ENCODE assay signal across 10 mouse cellular contexts in genomic region chr19:25450869-25451629, GRCm38 (mm10). TPM values are rescaled to one million over a fixed set of nuclear protein-coding genes. Genes with fewer than 3 reads are reported as not detected.
DNase-seq lines count a peak whose midpoint lies in the region; ATAC-seq and TF ChIP-seq lines count a peak whose summit lies in the region.
"Had no signal": no experiment of that assay in that cellular context is flagged by ENCODE, and none has a peak within 500 bp of the region (broad histone marks: within the 10 kb centered on the region; RNA-seq: fewer than 3 reads in every experiment).

No protein-coding gene starts in this region.

- no peak overlapping the region for H3K27ac ChIP-seq in heart, embryonic 10.5 days
- H3K27ac ChIP-seq in embryonic fibroblast, embryonic 13.5 days (ENCODE audit: insufficient read depth, low read length) = no peak overlapping the region

- DNase-seq in heart, adult 11 months = peak; percentile 94
- no peak for DNase-seq in heart, embryonic 10.5 days (ENCODE audit: low spot score)
- peak; percentile 78 for DNase-seq in 416B (ENCODE audit: low read depth)
- peak; percentile 68 for DNase-seq in R1 (ENCODE audit: low read depth, low spot score)
- peak; percentile 80 to 81 for DNase-seq in kidney, postnatal 4 days
- peak; percentile 71 for DNase-seq in lung, postnatal 36 days

- H3K4me3 ChIP-seq in heart, embryonic 10.5 days = no peak overlapping the region
- H3K4me3 ChIP-seq in embryonic fibroblast, embryonic 13.5 days (ENCODE audit: insufficient read depth, low read length) = no peak overlapping the region

- TF ChIP-seq CTCF in embryonic fibroblast, embryonic 13.5 days (IDR thresholded peaks at IDR 0.05; ENCODE audit: borderline replicate concordance, insufficient read depth, low read length) = peak; percentile 55; the same call in 1 of the 2 replicates

- H3K4me1 ChIP-seq in heart, embryonic 10.5 days = no peaks in the 10 kb centered on the region
- H3K4me1 ChIP-seq in embryonic fibroblast, embryonic 13.5 days (ENCODE audit: control insufficient read depth, insufficient read depth, low read length) = no peaks in the 10 kb centered on the region

- 53% methylated on average over 11 of the region's 11 CpGs for WGBS in heart, embryonic 10.5 days

- TF ChIP-seq POLR2A in embryonic fibroblast, embryonic 13.5 days (IDR thresholded peaks at IDR 0.05; ENCODE audit: low read depth, low read length) = no peak

- ATAC-seq in activated CD4-positive, CD25-positive, alpha-beta regulatory T cell, adult 4 months = no peak

- H3K9me3 ChIP-seq in heart, embryonic 10.5 days = no peaks in the 10 kb centered on the region

- no peaks in the 10 kb centered on the region for H3K36me3 ChIP-seq in heart, embryonic 10.5 days

- H3K27me3 ChIP-seq in heart, embryonic 10.5 days (ENCODE audit: insufficient read depth, poor library complexity, severe bottlenecking) = no peaks in the 10 kb centered on the region; the same call in 1 of the 2 replicates

RNA-seq across cellular contexts. Expression of gene Dmrt1, which starts 54.4 kb away (rescaled TPM):
- polyA plus RNA-seq in heart, embryonic 10.5 days (2016; fragmentation: Nextera tagmentation; extraction: Ambion mirVana) = not detected in 2 replicates
- not detected in 2 replicates for polyA plus RNA-seq in embryonic fibroblast, embryonic 13.5 days (2011; ENCODE audit: insufficient read length, low read depth, missing spikeins)
- polyA plus RNA-seq in activated CD4-positive, CD25-positive, alpha-beta regulatory T cell, adult 4 months (2017; shearing (Covaris generic)) = not detected
- polyA plus RNA-seq: frontal cortex, adult 2 months; neural tube, embryonic 14.5 days had no signal
